Mouse (Mus musculus) urinary bladder, adult 2 months (tissue): ENCODE data around the gene Elp5. TPM values are rescaled to one million over a fixed set of nuclear protein-coding genes. Genes with fewer than 3 reads are reported as not detected.

Source experiments
- DNase-seq: peaks from one replicate; pipeline ENCODE4 v3.0.0; 2022; ENCODE audit warnings: low spot score
- polyA plus RNA-seq: library from polyadenylated mRNA; depleted of rRNA; stranded (reverse); fragments of >200 nt; gene quantifications from 2 replicates; pipeline ENCODE4 v1.2.3, GENCODE M21; 2012

Gene Elp5
- polyA plus RNA-seq, 1 experiment: 61.4 TPM

- DNase-seq: no peak
Observed at GRCm38 (mm10) chr11:70015677-70016076, 33.4 kb upstream of the Elp5 start.

GRCm38 (mm10) chr11:70014880-70015558 lies 32.7 kb upstream of the Elp5 start, which contains the start of gene Acadvl:
TSS of gene Acadvl (minus strand) at chr11:70015411.
- peak; percentile 81 for DNase-seq

- no peak for DNase-seq
Observed at GRCm38 (mm10) chr11:70014051-70014450, 31.7 kb upstream of the Elp5 start.

- no peak for DNase-seq
Observed at GRCm38 (mm10) chr11:70013408-70013807, 31.1 kb upstream of the Elp5 start.

GRCm38 (mm10) chr11:70012931-70013330 lies 30.6 kb upstream of the Elp5 start:
- peak; percentile 17 for DNase-seq

- peak; percentile 21 for DNase-seq
Observed at GRCm38 (mm10) chr11:70010961-70011360, 28.6 kb upstream of the Elp5 start.

GRCm38 (mm10) chr11:70010548-70010947 lies 28.2 kb upstream of the Elp5 start:
- DNase-seq: peak; percentile 14

- DNase-seq: no peak
Observed at GRCm38 (mm10) chr11:70010033-70010432, 27.7 kb upstream of the Elp5 start.

- DNase-seq: no peak
Observed at GRCm38 (mm10) chr11:70005521-70005920, 23.2 kb upstream of the Elp5 start.

- no peak for DNase-seq
Observed at GRCm38 (mm10) chr11:70002471-70002870, 20.2 kb upstream of the Elp5 start.

- no peak for DNase-seq
Observed at GRCm38 (mm10) chr11:70001865-70002264, 19.5 kb upstream of the Elp5 start.

GRCm38 (mm10) chr11:70001159-70001558 lies 18.8 kb upstream of the Elp5 start:
- DNase-seq: no peak

GRCm38 (mm10) chr11:70000396-70000898 lies 18.1 kb upstream of the Elp5 start, which contains the start of gene Dvl2:
TSS of gene Dvl2 (plus strand) at chr11:70000595.
- DNase-seq: peak; percentile 74

GRCm38 (mm10) chr11:69999666-70000065 lies 17.3 kb upstream of the Elp5 start:
- no peak for DNase-seq

- DNase-seq: no peak
Observed at GRCm38 (mm10) chr11:69998567-69999491, 16.5 kb upstream of the Elp5 start.

GRCm38 (mm10) chr11:69997070-69997509 lies 14.8 kb upstream of the Elp5 start:
- peak; percentile 91 for DNase-seq

- no peak for DNase-seq
Observed at GRCm38 (mm10) chr11:69996161-69997061, 14.1 kb upstream of the Elp5 start.

GRCm38 (mm10) chr11:69995391-69995960 lies 13.2 kb upstream of the Elp5 start, which contains the start of gene Phf23:
TSS of gene Phf23 (plus strand) at chr11:69995777.
- DNase-seq: peak; percentile 94

GRCm38 (mm10) chr11:69994401-69995090 lies 12.2 kb upstream of the Elp5 start:
- no peak for DNase-seq

GRCm38 (mm10) chr11:69992932-69993331 lies 10.6 kb upstream of the Elp5 start:
- no peak for DNase-seq
